Mouse (Mus musculus): ENCODE results near the gene Npepps. TPM values are rescaled to one million over a fixed set of nuclear protein-coding genes. Genes with fewer than 3 reads are reported as not detected.
A peak's percentile ranks its signal among the peaks of the same experiment; 100 is the strongest.
"Not testable (repeated sequence)": the region's sequence is repeated elsewhere in the genome, so short reads cannot be mapped to it uniquely, and the experiment has no call there.

Gene Npepps
- total RNA-seq, 2 experiments from 2014 or later = 135 to 145 TPM

- no peak for DNase-seq (ENCODE audit: low spot score in 2 of 2)
Measured at GRCm38 (mm10) chr11:97299939-97300338, 19.5 kb upstream of the Npepps start.

- DNase-seq (ENCODE audit: low spot score in 2 of 2) = no peak
Measured at GRCm38 (mm10) chr11:97296542-97296941, 16.1 kb upstream of the Npepps start.

GRCm38 (mm10) chr11:97292731-97293130, 12.3 kb upstream of the Npepps start:
- no peak for DNase-seq (ENCODE audit: low spot score in 2 of 2)

- DNase-seq (ENCODE audit: low spot score in 2 of 2) = peak in 1 of 2 experiments; percentile 73
Measured at GRCm38 (mm10) chr11:97289276-97290230, 9.1 kb upstream of the Npepps start.

- no peak for DNase-seq (ENCODE audit: low spot score in 2 of 2)
Measured at GRCm38 (mm10) chr11:97287643-97288042, 7.2 kb upstream of the Npepps start.

GRCm38 (mm10) chr11:97286973-97287372, 6.5 kb upstream of the Npepps start:
- no peak for DNase-seq (ENCODE audit: low spot score in 2 of 2)

GRCm38 (mm10) chr11:97285852-97286775, 5.7 kb upstream of the Npepps start:
- DNase-seq (ENCODE audit: low spot score in 2 of 2) = no peak

- no peak for DNase-seq (ENCODE audit: low spot score in 2 of 2)
Measured at GRCm38 (mm10) chr11:97284854-97285253, 4.4 kb upstream of the Npepps start.

GRCm38 (mm10) chr11:97282179-97282578, 1.7 kb upstream of the Npepps start:
- no peak for DNase-seq (ENCODE audit: low spot score in 2 of 2)

- peak; percentile 49 to 74 for DNase-seq (ENCODE audit: low spot score in 2 of 2)
Measured at GRCm38 (mm10) chr11:97279405-97280215, 828 bp downstream of the Npepps start.

GRCm38 (mm10) chr11:97279040-97279404, 1.4 kb downstream of the Npepps start:
- DNase-seq (ENCODE audit: low spot score in 2 of 2) = no peak

- no peak for DNase-seq (ENCODE audit: low spot score in 2 of 2)
Measured at GRCm38 (mm10) chr11:97278456-97278855, 2.0 kb downstream of the Npepps start.

- no peak for DNase-seq (ENCODE audit: low spot score in 2 of 2)
Measured at GRCm38 (mm10) chr11:97277166-97277565, 3.3 kb downstream of the Npepps start.

GRCm38 (mm10) chr11:97276019-97276418, 4.4 kb downstream of the Npepps start:
- DNase-seq (ENCODE audit: low spot score in 2 of 2) = no peak

- DNase-seq (ENCODE audit: low spot score in 2 of 2) = no peak
Measured at GRCm38 (mm10) chr11:97275349-97275748, 5.1 kb downstream of the Npepps start.

- DNase-seq (ENCODE audit: low spot score in 2 of 2) = not testable (repeated sequence)
Measured at GRCm38 (mm10) chr11:97274947-97275346, 5.5 kb downstream of the Npepps start.

GRCm38 (mm10) chr11:97273613-97274012, 6.8 kb downstream of the Npepps start:
- no peak for DNase-seq (ENCODE audit: low spot score in 2 of 2)

- DNase-seq (ENCODE audit: low spot score in 2 of 2) = no peak
Measured at GRCm38 (mm10) chr11:97272835-97273234, 7.6 kb downstream of the Npepps start.

- DNase-seq (ENCODE audit: low spot score in 2 of 2) = not testable (repeated sequence)
Measured at GRCm38 (mm10) chr11:97270004-97270403, 10.4 kb downstream of the Npepps start.

GRCm38 (mm10) chr11:97266544-97266943, 13.9 kb downstream of the Npepps start:
- not testable (repeated sequence) for DNase-seq (ENCODE audit: low spot score in 2 of 2)

- DNase-seq (ENCODE audit: low spot score in 2 of 2) = not testable (repeated sequence)
Measured at GRCm38 (mm10) chr11:97249649-97250048, 30.8 kb downstream of the Npepps start.

Measured in layer of hippocampus, adult 18-20 months (tissue).